Mouse (Mus musculus) neural tube, embryonic 13.5 days (tissue): ENCODE results near the gene 2810408A11Rik. TPM values are rescaled to one million over a fixed set of nuclear protein-coding genes. Genes with fewer than 3 reads are reported as not detected.

Experiments used
- ATAC-seq: fragments of 200-750 bp; cut with Nextera tagmentation; 2 replicates; pipeline ENCODE4 v1.8.0; 2017; ENCODE audit warnings: low read depth, mild to moderate bottlenecking, moderate TSS enrichment, moderate library complexity
- H3K27ac ChIP-seq: fragments of 300-500 bp; sonication (generic); replicated peaks from 2 replicates; pipeline ENCODE4 v1.5.1; 2015; ENCODE audit warnings: moderate library complexity, mild to moderate bottlenecking, inconsistent platforms
- H3K27me3 ChIP-seq: fragments of 300-500 bp; sonication (generic); 2 replicates; pipeline ENCODE4 v1.6.1; 2015; ENCODE audit warnings: mild to moderate bottlenecking, inconsistent platforms
- H3K36me3 ChIP-seq: fragments of 300-500 bp; sonication (generic); 2 replicates; pipeline ENCODE4 v1.6.1; 2015; ENCODE audit warnings: mild to moderate bottlenecking, inconsistent platforms
- H3K4me1 ChIP-seq: fragments of 300-500 bp; sonication (generic); replicated peaks from 2 replicates; pipeline ENCODE4 v1.6.1; 2015; ENCODE audit warnings: inconsistent platforms
- H3K4me2 ChIP-seq: fragments of 300-500 bp; sonication (generic); 2 replicates; pipeline ENCODE4 v1.6.1; 2015; ENCODE audit warnings: inconsistent platforms, mild to moderate bottlenecking, moderate library complexity
- H3K4me3 ChIP-seq: fragments of 300-500 bp; sonication (generic); 2 replicates; pipeline ENCODE4 v1.5.1; 2015; ENCODE audit warnings: mild to moderate bottlenecking, inconsistent platforms
- H3K9ac ChIP-seq: fragments of 300-500 bp; sonication (generic); 2 replicates; pipeline ENCODE4 v1.6.1; 2015; ENCODE audit warnings: moderate library complexity, mild to moderate bottlenecking, inconsistent platforms
- H3K9me3 ChIP-seq: fragments of 300-500 bp; sonication (generic); 2 replicates; pipeline ENCODE4 v1.6.1; 2016; ENCODE audit warnings: inconsistent platforms
- WGBS: fragments of 180-500 bp; shearing (Covaris S2); methylation state at CpG from one replicate; pipeline ENCODE4 v1.1.7; 2015; 5-methylcytosine and 5-hydroxymethylcytosine counted together
- polyA plus RNA-seq: library from polyadenylated mRNA; unstranded; fragments of >200 nt; fragmentation: Nextera tagmentation; extraction: Ambion mirVana; gene quantifications from 2 replicates; pipeline ENCODE4 v1.2.1, GENCODE M21; 2015

2810408A11Rik gene
- polyA plus RNA-seq, 1 experiment from 2014 or later, result 11.7 TPM

DNA sequence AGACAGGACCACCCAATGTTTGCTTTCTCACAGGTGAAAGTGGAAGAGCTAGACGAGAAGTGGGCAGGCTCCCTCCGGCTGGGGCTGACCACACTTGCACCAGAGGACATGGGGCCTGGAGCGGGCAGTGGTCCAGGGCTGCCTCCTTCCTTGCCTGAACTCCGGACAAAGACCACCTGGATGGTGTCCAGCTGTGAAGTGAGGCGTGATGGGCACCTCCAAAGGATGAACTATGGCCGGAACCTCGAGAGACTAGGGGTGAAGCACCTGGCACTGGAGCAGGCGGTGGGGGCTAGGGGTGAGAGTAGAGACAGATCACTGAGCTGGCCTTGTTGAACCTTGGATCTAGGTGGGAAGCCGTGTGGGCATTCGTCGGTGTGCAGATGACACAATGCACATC lies 7.9 kb upstream of the 2810408A11Rik start:
- no peaks in the 10 kb centered on the region for H3K27me3 ChIP-seq
- ATAC-seq, result no peak
- peaks cover 96% of the 10 kb centered on the region for H3K36me3 ChIP-seq
- no peaks in the 10 kb centered on the region for H3K9me3 ChIP-seq
- H3K9ac ChIP-seq, result no peak overlapping the region
- 95% methylated on average over 11 of the region's 11 CpGs for WGBS
- H3K4me2 ChIP-seq, result no peak overlapping the region
- peaks cover 10% of the 10 kb centered on the region for H3K4me1 ChIP-seq
- H3K4me3 ChIP-seq, result no peak overlapping the region
- no peak overlapping the region for H3K27ac ChIP-seq

DNA sequence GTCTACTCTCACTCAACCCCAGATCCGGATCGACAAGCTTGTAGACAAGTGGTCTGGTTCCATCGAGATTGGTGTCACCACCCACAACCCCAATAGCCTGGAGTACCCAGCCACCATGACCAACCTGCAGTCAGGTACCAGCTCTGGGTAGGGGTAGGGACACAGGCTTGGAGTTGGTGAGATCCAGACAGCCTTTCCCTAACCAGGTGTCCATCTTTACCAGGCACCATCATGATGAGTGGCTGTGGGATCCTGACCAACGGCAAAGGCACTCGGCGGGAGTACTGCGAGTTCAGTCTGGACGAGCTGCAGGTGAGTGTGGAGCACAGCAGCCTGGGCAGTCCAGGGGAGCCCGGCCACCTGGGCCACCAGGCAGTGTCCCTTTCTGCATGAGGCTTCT lies 3.5 kb upstream of the 2810408A11Rik start:
- H3K4me3 ChIP-seq, result no peak overlapping the region
- no peak overlapping the region for H3K27ac ChIP-seq
- peaks cover 57% of the 10 kb centered on the region for H3K36me3 ChIP-seq
- no peak overlapping the region for H3K9ac ChIP-seq
- no peaks in the 10 kb centered on the region for H3K27me3 ChIP-seq
- no peak for ATAC-seq
- peaks cover 25% of the 10 kb centered on the region for H3K4me1 ChIP-seq
- no peak overlapping the region for H3K4me2 ChIP-seq
- no peaks in the 10 kb centered on the region for H3K9me3 ChIP-seq
- 96% methylated on average over 9 of the region's 9 CpGs for WGBS

DNA sequence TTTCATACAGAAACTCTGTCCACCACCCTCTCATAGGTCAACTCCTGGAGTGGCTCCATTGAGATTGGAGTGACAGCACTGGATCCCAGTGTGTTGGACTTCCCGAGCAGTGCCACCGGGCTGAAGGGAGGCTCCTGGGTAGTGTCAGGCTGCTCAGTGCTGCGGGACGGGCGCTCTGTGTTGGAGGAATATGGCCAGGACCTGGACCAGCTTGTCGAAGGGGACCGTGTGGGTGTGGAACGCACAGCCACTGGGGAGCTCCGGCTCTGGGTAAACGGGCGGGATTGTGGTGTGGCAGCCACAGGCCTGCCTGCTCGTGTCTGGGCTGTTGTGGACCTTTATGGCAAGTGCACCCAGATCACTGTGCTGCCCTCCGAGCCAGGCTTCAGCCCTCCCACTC lies 2.2 kb upstream of the 2810408A11Rik start:
- no peaks in the 10 kb centered on the region for H3K27me3 ChIP-seq
- peak overlapping the region; percentile 76 for H3K4me3 ChIP-seq
- ATAC-seq, result no peak
- no peaks in the 10 kb centered on the region for H3K9me3 ChIP-seq
- whole genome bisulfite sequencing, result 85% methylated on average over 13 of the region's 13 CpGs
- peaks cover 38% of the 10 kb centered on the region for H3K4me1 ChIP-seq
- H3K27ac ChIP-seq, result no peak overlapping the region
- peak overlapping the region; percentile 97 for H3K9ac ChIP-seq
- H3K36me3 ChIP-seq, result peaks cover 44% of the 10 kb centered on the region
- H3K4me2 ChIP-seq, result peak overlapping the region; percentile 98

DNA sequence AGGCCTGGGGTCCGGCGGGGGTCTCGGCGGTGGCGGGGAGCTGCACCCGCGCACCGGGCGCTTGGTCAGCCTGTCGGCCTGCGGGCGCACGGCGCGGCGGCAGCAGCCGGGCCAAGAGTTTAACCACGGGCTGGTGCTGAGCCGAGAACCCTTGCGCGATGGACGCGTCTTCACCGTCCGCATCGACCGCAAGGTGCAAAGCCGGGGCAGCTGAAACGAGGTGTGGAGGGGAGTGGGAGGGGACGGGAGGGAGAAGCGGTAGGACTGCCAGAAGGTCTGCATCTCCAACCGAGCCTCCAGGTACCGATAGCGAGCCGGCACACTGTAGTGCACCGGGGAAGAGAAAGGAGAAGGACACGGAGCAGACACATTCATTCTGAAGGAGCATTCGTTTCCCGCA lies 1.2 kb upstream of the 2810408A11Rik start:
- H3K36me3 ChIP-seq, result peaks cover 34% of the 10 kb centered on the region
- H3K4me2 ChIP-seq, result peak overlapping the region; percentile 98
- peak overlapping the region; percentile 98 for H3K27ac ChIP-seq
- H3K9ac ChIP-seq, result peak overlapping the region; percentile 97
- no peaks in the 10 kb centered on the region for H3K9me3 ChIP-seq
- H3K27me3 ChIP-seq, result no peaks in the 10 kb centered on the region
- H3K4me3 ChIP-seq, result peak overlapping the region; percentile 76
- WGBS, result 0% methylated on average over 31 of the region's 39 CpGs
- H3K4me1 ChIP-seq, result peaks cover 38% of the 10 kb centered on the region
- ATAC-seq, result no peak; the same call in 1 of the 2 replicates

DNA sequence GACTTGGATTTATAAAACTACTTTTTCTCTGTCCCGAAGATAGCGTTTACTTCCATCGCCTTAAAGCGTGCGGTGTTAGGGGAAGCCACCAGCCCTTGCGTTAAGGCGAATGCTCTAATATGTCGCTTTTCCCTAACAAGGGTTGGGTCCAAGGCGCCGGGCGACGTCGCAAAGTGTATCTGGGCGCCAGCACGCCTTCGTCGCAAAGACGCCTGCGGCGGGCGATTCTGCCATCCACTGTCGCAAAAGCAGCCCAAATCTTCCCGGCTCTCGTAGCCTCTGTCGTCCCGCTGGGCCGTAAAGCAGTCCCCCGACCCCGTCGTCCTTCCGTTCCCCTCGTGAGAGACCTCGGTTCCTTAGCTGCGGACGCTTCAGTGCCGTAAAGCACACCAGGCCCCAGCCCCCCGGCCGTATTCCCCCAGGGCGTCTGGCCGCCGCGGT lies 639 bp upstream of the 2810408A11Rik start:
- under 1% methylated on average over 42 of the region's 42 CpGs for WGBS

DNA sequence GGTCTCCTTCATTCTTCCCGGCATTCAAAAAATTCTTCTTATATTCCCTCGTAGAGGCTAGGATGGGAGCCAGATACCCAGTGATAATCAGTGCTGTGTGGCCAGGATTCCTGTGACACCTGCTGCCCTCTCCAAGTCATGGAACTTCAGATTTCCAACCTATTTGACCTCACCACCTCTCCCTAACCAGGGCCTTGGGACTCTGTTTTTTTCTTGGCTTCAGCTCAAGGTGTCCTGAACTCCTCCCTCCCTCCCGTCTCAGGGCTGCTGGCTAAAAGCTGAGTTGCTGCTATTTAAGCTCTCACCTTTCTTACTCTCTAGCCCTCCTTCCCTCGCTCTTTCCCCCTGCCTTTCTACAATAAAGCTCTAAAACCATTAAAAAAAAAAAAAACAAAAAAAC lies 917 bp downstream of the 2810408A11Rik start:
- WGBS, result 23% methylated on average over 4 of the region's 4 CpGs
- Histone ChIP-seq H3K4me3 (peak overlapping the region; percentile 76), H3K27me3 (no peaks in the 10 kb centered on the region), H3K4me1 (peaks cover 38% of the 10 kb centered on the region), H3K4me2 (peak overlapping the region; percentile 98), H3K9ac (peak overlapping the region; percentile 97), H3K9me3 (no peaks in the 10 kb centered on the region), H3K36me3 (peaks cover 15% of the 10 kb centered on the region), H3K27ac (peak overlapping the region; percentile 98; the same call in 1 of the 2 replicates)
- ATAC-seq, result no peak

More for the DNA sequence above, 639 bp upstream of the 2810408A11Rik start:
- peaks cover 38% of the 10 kb centered on the region for H3K4me1 ChIP-seq
- H3K27ac ChIP-seq, result peak overlapping the region; percentile 98
- ATAC-seq, result peak; percentile 81
- no peaks in the 10 kb centered on the region for H3K27me3 ChIP-seq
- H3K36me3 ChIP-seq, result peaks cover 28% of the 10 kb centered on the region
- H3K9me3 ChIP-seq, result no peaks in the 10 kb centered on the region
- H3K4me3 ChIP-seq, result peak overlapping the region; percentile 76
- H3K4me2 ChIP-seq, result peak overlapping the region; percentile 98
- peak overlapping the region; percentile 97 for H3K9ac ChIP-seq

DNA sequence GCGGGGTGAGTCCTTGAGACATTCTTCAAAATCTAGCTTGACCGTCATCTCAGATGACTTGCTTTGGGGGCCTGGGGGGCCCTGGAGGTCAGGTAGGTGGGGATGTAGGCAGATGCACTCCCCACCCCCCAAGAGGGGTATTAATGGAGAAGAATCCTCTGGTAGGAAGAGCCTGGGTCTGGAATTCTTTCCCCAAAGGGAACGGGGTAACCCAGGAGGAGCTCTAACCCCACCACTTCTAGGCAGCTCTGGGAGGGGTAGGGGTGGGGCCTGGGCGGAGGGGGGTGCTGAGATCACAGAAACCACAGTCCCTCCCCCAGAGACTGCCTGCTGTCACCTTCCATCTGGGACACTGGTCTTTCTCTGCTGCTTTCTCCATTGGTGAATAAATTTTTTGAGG lies 5.5 kb downstream of the 2810408A11Rik start, which contains the start of gene Acap1:
Gene Acap1, minus strand, starts transcription at position 249 of the 400 bp plus-strand sequence.
- no peaks in the 10 kb centered on the region for H3K36me3 ChIP-seq
- no peak within 1 kb of the TSS for H3K27ac ChIP-seq
- no peak within 1 kb of the TSS for H3K4me2 ChIP-seq
- no peak within 1 kb of the TSS for H3K4me3 ChIP-seq
- WGBS, result 77% methylated on average over 4 of the region's 4 CpGs
- no peak for ATAC-seq
- H3K9ac ChIP-seq, result no peak within 1 kb of the TSS
- H3K9me3 ChIP-seq, result no peaks in the 10 kb centered on the region
- H3K4me1 ChIP-seq, result peaks cover 28% of the 10 kb centered on the region
- H3K27me3 ChIP-seq, result no peaks in the 10 kb centered on the region

DNA sequence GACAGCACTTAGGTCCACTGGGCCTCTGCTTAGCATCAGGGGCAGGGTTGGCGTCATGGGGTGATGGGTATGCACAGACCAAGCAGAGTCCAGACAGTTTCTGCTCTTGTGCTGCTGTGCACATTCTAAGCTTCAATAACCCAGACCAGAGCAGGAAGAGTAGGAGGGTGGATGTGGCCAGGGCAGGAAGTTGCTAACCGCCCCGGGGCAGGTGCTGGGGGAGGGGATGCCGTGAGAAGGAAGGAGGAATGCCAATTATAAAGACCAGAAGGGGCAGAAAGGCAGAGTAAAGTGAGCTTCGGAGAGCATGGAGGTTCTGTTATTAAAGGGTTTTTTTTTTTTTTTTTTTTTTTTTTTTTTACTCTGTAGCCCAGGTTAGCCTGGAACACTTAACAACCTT lies 6.1 kb downstream of the 2810408A11Rik start:
- no peak for ATAC-seq
- Histone ChIP-seq H3K27me3 (no peaks in the 10 kb centered on the region), H3K27ac (no peak overlapping the region), H3K36me3 (no peaks in the 10 kb centered on the region), H3K4me1 (peaks cover 22% of the 10 kb centered on the region), H3K9ac (no peak overlapping the region), H3K9me3 (no peaks in the 10 kb centered on the region), H3K4me2 (no peak overlapping the region), H3K4me3 (no peak overlapping the region)
- 80% methylated on average over 5 of the region's 5 CpGs for WGBS

DNA sequence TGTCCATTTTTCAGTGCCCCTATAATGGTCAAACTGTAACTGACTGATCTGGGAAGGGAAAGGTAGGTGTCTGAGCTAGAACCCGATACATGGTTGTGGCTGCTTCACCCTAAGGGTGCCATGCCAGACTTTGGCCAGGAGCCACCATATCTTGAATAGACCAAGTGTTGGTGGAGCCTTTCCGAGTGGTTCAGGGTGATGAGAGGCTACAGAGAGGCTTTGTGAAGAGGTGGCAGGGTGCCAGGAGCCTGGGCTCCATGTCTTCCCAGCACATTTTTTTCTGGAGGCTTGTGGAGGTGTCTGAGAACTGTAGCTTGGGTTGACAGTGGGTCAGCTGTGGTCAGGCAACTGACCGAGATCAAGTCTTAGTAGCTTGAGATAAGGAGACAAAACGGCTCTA lies 9.3 kb downstream of the 2810408A11Rik start:
- no peak overlapping the region for H3K4me2 ChIP-seq

DNA sequence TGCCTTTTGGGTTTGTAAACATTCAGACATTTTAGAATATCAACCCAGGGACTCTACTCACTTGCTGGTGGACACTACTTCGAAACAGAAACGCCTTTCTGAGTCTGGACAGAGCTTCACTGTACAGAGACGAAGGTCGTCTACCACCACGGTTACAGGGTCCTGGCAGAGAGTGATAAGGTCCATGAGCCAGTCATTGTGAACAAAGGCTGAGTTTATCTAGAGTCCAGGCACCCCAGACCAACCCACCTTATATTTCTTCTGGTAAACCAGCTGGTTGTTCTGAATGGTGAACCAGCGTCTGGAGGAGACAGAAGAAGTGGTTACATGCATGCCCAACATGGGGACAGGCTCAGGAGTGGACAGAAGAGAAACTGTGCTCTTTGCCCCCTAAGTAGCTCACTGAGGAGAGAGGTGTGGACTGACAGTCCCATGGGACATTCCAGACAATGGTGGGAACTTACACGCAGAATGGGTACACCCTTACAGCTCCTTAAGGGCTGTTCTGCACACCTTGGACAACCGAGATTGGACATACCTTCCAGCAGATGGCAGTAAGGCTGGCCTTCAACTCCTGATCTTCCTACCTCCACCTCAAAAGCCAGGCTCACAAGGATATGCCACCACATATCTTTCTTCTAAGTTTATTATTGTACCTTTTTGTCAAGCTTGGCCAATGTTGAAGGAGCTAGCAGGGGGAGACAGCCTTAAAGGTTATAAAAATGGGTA lies 13.7 kb downstream of the 2810408A11Rik start:
- peaks cover 2% of the 10 kb centered on the region; the same call in 1 of the 2 replicates for H3K27me3 ChIP-seq
- H3K4me3 ChIP-seq, result no peak overlapping the region
- no peak for ATAC-seq
- no peak overlapping the region for H3K4me2 ChIP-seq
- no peak overlapping the region for H3K27ac ChIP-seq
- WGBS, result 78% methylated on average over 8 of the region's 8 CpGs
- no peak overlapping the region for H3K9ac ChIP-seq
- H3K4me1 ChIP-seq, result peaks cover 5% of the 10 kb centered on the region; the same call in 1 of the 2 replicates
- H3K36me3 ChIP-seq, result no peaks in the 10 kb centered on the region
- no peaks in the 10 kb centered on the region for H3K9me3 ChIP-seq

More for the DNA sequence above, 9.3 kb downstream of the 2810408A11Rik start:
- Histone ChIP-seq H3K27me3 (no peaks in the 10 kb centered on the region), H3K4me3 (no peak overlapping the region), H3K4me1 (peaks cover 5% of the 10 kb centered on the region; the same call in 1 of the 2 replicates), H3K27ac (no peak overlapping the region), H3K9ac (no peak overlapping the region), H3K36me3 (no peaks in the 10 kb centered on the region), H3K9me3 (no peaks in the 10 kb centered on the region)
- WGBS, result 71% methylated on average over 4 of the region's 4 CpGs
- no peak; the same call in 1 of the 2 replicates for ATAC-seq

DNA sequence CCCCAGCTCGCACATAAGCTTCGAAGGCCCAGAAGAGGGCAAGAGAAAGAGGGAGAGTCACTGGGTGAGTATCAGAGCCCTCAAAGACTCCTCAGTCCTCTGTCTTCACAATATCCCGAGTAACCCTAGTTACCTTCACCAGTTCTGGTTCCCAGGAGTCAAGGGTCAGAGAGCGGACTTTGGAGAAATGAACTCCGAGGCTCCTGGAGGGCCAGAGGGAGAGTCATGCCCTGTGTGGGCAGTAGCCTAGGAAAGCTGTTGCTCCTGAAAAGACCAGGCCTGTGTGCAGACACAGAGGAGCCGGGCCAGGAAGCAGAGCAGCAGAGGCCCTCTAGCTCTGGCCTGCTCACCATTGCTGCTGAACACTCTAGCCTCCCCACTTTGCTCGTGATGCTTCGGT lies 16.1 kb downstream of the 2810408A11Rik start:
- Histone ChIP-seq H3K36me3 (no peaks in the 10 kb centered on the region), H3K27me3 (peaks cover 10% of the 10 kb centered on the region), H3K27ac (no peak overlapping the region), H3K9me3 (no peaks in the 10 kb centered on the region), H3K9ac (no peak overlapping the region), H3K4me3 (no peak overlapping the region), H3K4me2 (no peak overlapping the region), H3K4me1 (peaks cover 22% of the 10 kb centered on the region)
- WGBS, result 81% methylated on average over 8 of the region's 8 CpGs
- no peak for ATAC-seq

DNA sequence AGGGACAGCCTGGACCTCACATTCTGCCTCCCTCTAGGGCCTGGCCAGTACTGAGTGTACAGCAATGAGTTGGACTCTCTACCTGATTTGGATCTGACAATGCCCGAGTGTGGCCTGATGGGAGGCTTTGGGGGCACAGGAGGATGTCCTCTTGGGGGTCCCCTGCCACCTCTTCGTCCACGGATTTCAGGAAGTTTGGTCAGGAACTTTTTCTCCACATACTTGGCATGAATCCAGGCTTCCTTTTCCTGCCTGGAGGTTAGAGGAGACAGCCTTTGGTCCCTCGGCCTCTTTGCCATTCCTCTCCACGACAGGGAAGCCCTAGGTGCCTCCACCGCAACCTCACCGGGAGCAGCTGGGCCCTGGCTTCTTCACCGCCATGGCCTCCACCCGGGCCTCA lies 16.5 kb downstream of the 2810408A11Rik start:
- no peaks in the 10 kb centered on the region for H3K9me3 ChIP-seq
- no peaks in the 10 kb centered on the region for H3K36me3 ChIP-seq
- H3K27me3 ChIP-seq, result peaks cover 14% of the 10 kb centered on the region
- WGBS, result 77% methylated on average over 9 of the region's 9 CpGs
- no peak overlapping the region for H3K4me2 ChIP-seq
- no peak overlapping the region for H3K4me3 ChIP-seq
- no peak overlapping the region for H3K9ac ChIP-seq
- no peak for ATAC-seq
- H3K4me1 ChIP-seq, result peaks cover 26% of the 10 kb centered on the region
- H3K27ac ChIP-seq, result no peak overlapping the region
